Mouse (Mus musculus) brain, embryonic 14.5 days (tissue): ENCODE measurements around the gene Glis1.

Experiments
- CTCF ChIP-seq: fragments of 200-500 bp; IDR thresholded peaks from 2 replicates; pipeline ENCODE4 v1.5.1; 2012; ENCODE audit warnings: inconsistent platforms, mild to moderate bottlenecking, moderate library complexity, borderline replicate concordance; ENCODE audit not compliant: insufficient read depth, insufficient read length; ENCODE audit errors: extremely low read depth
- POLR2A ChIP-seq: fragments of 200-500 bp; IDR thresholded peaks from 2 replicates; pipeline ENCODE4 v1.6.1; 2012; ENCODE audit warnings: mild to moderate bottlenecking, inconsistent platforms, borderline replicate concordance; ENCODE audit not compliant: poor library complexity, insufficient read depth, insufficient read length, severe bottlenecking; ENCODE audit errors: extremely low read depth

DNA sequence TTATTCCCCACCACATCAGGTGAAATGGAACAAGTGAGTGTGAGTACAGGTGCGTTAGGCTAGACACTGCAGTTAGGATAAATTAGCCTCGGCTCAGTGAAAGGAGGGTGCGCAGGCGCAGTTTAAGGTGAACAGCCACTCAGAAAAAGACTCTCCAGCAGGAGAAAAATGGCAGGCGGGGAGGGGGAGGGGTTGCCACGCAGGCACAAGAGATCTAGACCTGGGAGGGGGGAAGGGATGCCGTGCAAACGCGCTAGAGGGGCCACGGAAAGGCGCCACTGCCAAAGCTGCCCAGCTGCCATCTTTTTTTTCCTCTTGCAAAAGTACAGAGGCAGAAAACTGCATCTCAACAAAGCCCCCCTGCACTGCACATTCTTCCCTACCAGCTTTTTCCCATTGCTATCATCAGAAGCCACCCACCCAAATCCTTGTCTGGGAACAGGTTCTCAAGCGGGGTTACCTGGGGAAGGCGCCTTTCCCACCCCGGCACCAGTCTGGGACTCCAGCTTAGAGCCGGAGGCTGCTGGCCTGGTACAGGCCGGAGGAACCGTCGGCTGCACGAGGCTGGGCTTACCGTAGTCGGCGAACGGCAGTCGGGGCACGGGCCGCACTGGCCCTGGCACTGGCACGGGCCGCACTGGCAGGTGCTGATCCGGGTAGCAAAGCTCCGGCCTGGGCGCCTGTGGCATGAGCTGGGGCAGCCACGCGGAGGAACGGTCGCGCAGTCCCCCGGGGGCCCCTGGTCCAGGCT, 248.8 kb downstream of the Glis1 start:
- TF ChIP-seq POLR2A = no peak
- TF ChIP-seq CTCF = no peak
